Mouse (Mus musculus): ENCODE measurements around the gene Gm10392. TPM values are rescaled to one million over a fixed set of nuclear protein-coding genes. Genes with fewer than 3 reads are reported as not detected.

Gene Gm10392
- total RNA-seq, 2 experiments from 2014 or later: not detected

DNA sequence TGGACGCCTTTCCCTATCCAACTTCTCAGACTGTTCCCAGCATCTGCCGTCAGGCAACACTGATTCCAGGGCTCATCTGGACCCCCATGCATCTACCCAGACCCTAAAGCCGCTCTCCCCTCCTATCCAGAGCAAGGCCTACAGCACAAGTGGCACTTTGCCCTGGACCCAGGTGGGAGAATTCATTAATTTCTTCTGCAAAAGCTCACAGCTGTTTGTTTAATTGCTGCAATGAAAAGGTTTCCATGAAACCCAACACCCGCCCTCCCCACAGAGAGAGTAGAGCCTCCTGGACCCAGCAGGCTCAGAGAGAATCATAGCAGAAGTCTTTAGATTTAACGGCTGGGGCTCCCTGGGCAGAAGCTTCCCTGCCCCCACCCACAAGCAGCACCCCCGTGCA lies 33.8 kb downstream of the Gm10392 start:
- Histone ChIP-seq H3K27ac (peak overlapping the region; percentile 87), H3K4me3 (peak overlapping the region; percentile 15; the same call in 1 of the 2 replicates)
- no peak for DNase-seq (ENCODE audit: low spot score in 2 of 2)
- no peak for TF ChIP-seq CTCF (conservative IDR thresholded peaks at IDR 0.05)

DNA sequence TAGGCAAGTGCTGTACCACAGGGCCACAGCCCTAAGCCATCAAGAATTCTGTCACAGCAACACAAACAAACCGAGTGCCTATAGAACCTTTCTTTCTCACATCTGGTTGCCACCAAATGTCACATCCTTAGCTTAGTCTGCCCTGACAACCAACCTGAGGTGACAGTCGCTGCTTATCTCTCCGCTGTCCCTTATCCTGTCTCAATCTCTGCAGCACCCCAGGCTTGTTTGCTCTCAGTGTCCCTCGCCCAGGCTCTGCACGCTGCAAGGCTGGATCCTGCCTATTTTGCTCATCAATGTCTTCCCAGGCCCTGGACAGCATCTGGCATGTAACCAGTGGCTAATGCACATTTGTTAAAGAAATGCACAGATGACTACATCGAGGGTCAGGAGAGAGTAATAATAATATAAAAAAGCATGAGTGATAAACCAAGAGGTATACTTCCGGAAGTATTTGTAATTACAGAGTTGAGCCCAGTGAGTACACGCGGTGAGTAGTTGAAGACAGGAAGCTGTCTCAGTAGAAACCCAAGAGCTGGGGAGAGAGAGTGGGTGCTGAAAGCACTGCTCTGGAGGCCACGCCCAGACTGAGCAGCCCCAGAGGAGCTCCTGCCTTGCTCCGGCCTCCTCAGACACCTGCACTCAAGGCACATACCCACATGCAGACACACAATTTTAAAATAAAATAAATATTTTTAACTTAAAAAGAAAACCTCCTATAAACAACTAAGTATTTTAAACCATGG lies 35.3 kb downstream of the Gm10392 start:
- H3K4me3 ChIP-seq: no peak overlapping the region
- H3K27ac ChIP-seq: peak overlapping the region; percentile 36; the same call in 1 of the 2 replicates
- no peak for TF ChIP-seq CTCF (conservative IDR thresholded peaks at IDR 0.05)

GRCm38 (mm10) chr11:77483043-77483442 lies 36.0 kb downstream of the Gm10392 start:
- TF ChIP-seq CTCF (conservative IDR thresholded peaks at IDR 0.05): no peak

More for the DNA sequence above, 35.3 kb downstream of the Gm10392 start:
- no peak for DNase-seq (ENCODE audit: low spot score in 2 of 2)

GRCm38 (mm10) chr11:77476895-77477294 lies 42.1 kb downstream of the Gm10392 start:
- Histone ChIP-seq H3K27ac (no peak overlapping the region), H3K4me3 (no peak overlapping the region)
- TF ChIP-seq CTCF (conservative IDR thresholded peaks at IDR 0.05): no peak
- DNase-seq (ENCODE audit: low spot score in 2 of 2): no peak

More at GRCm38 (mm10) chr11:77483043-77483442, 36.0 kb downstream of the Gm10392 start:
- peak overlapping the region; percentile 36; the same call in 1 of the 2 replicates for H3K27ac ChIP-seq
- no peak overlapping the region for H3K4me3 ChIP-seq
- no peak for DNase-seq (ENCODE audit: low spot score in 2 of 2)

GRCm38 (mm10) chr11:77476216-77476615 lies 42.8 kb downstream of the Gm10392 start:
- H3K4me3 ChIP-seq: no peak overlapping the region
- TF ChIP-seq CTCF (conservative IDR thresholded peaks at IDR 0.05): no peak
- no peak overlapping the region for H3K27ac ChIP-seq
- no peak for DNase-seq (ENCODE audit: low spot score in 2 of 2)

- no peak for DNase-seq (ENCODE audit: low spot score in 2 of 2)
- Histone ChIP-seq H3K4me3 (no peak overlapping the region), H3K27ac (no peak overlapping the region)
- TF ChIP-seq CTCF (conservative IDR thresholded peaks at IDR 0.05): no peak
These were observed 46.2 kb downstream of the Gm10392 start for GRCm38 (mm10) chr11:77472775-77473174.

GRCm38 (mm10) chr11:77471407-77471806 lies 47.6 kb downstream of the Gm10392 start:
- TF ChIP-seq CTCF (conservative IDR thresholded peaks at IDR 0.05): 0 out of 2 replicates have a peak, but pooled peaks have one; percentile 9
- no peak for DNase-seq (ENCODE audit: low spot score in 2 of 2)
- no peak overlapping the region for H3K4me3 ChIP-seq
- no peak overlapping the region for H3K27ac ChIP-seq

GRCm38 (mm10) chr11:77468397-77468796 lies 50.6 kb downstream of the Gm10392 start:
- TF ChIP-seq CTCF (conservative IDR thresholded peaks at IDR 0.05): no peak
- Histone ChIP-seq H3K4me3 (no peak overlapping the region), H3K27ac (no peak overlapping the region)
- DNase-seq (ENCODE audit: low spot score in 2 of 2): no peak

DNA sequence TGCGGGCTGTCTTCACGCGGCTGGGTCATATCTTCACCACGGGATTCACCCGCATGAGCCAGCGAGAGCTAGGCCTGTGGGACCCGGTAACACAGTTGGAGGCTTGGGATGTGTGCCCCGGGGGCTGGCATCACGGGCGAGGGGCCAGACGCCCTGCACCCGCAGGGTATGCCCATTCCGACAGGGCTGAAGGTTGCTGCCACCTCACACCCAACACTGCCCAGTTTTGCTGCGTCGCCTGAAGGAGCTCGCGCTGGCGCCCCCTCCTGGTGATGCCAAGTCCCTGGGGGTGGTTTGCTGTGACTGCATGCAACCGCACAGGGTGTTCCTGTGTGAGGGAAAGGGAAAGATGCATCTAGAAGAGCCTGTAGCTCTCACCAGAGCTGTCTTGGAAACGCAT lies 51.2 kb downstream of the Gm10392 start:
- Histone ChIP-seq H3K4me3 (0 out of 2 replicates have a peak overlapping the region, but pooled peaks have one; percentile 22), H3K27ac (no peak overlapping the region)
- peak; percentile 74 to 85 for DNase-seq (ENCODE audit: low spot score in 2 of 2)
- peak; percentile 94 for TF ChIP-seq CTCF (conservative IDR thresholded peaks at IDR 0.05)

- no peak overlapping the region for H3K4me3 ChIP-seq
- no peak overlapping the region for H3K27ac ChIP-seq
- peak; percentile 90 for TF ChIP-seq CTCF (conservative IDR thresholded peaks at IDR 0.05)
- peak in 1 of 2 experiments; percentile 75 for DNase-seq (ENCODE audit: low spot score in 2 of 2)
These were observed 51.8 kb downstream of the Gm10392 start for GRCm38 (mm10) chr11:77467157-77467556.

Other genes starting within 250 kb of the Gm10392 start
- 10 to 100 TPM; 12.7 to 14.1 TPM for gene Coro6, start 56.8 kb downstream of the Gm10392 start, total RNA-seq (2021)
- gene Ankrd13b, start 29.5 kb downstream of the Gm10392 start, total RNA-seq (2021): 10 to 100 TPM; 80.1 to 81.7 TPM
- gene Git1, start 25.6 kb downstream of the Gm10392 start, total RNA-seq (2021): 100 to 1,000 TPM; 295 to 316 TPM
- 1 to 10 TPM; 1.4 to 1.7 TPM for gene Abhd15, start 4.1 kb downstream of the Gm10392 start, total RNA-seq (2021)
- gene Trp53i13, start 3.2 kb downstream of the Gm10392 start, total RNA-seq (2021): 1 to 10 TPM; 5.7 to 7.4 TPM
- 100 to 1,000 TPM; 112 to 114 TPM for gene Taok1, start 88.6 kb upstream of the Gm10392 start, total RNA-seq (2021)
- gene Nufip2, start 167.0 kb upstream of the Gm10392 start, total RNA-seq (2021): 10 to 100 TPM; 68.4 to 83.7 TPM
- gene Cryba1, start 206.1 kb upstream of the Gm10392 start, total RNA-seq (2021): not detected
- 100 to 1,000 TPM; 137 to 156 TPM for gene Myo18a, start 244.0 kb upstream of the Gm10392 start, total RNA-seq (2021)

Measured in layer of hippocampus, adult 2 months (tissue).